Mouse (Mus musculus) embryonic facial prominence, embryonic 14.5 days (tissue): ENCODE results near the gene Sult2b1. TPM values are rescaled to one million over a fixed set of nuclear protein-coding genes. Genes with fewer than 3 reads are reported as not detected.

Experiments used
- ATAC-seq: fragments of 200-750 bp; cut with Nextera tagmentation; 2 replicates; pipeline ENCODE4 v1.8.0; 2017; ENCODE audit warnings: low read depth, moderate number of reproducible peaks, moderate TSS enrichment
- DNase-seq: peaks from one replicate; pipeline ENCODE4 v3.0.0-alpha.2; 2015; ENCODE audit warnings: low spot score
- H3K27ac ChIP-seq: fragments of 300-500 bp; sonication (generic); replicated peaks from 2 replicates; pipeline ENCODE4 v1.5.1; 2014; ENCODE audit warnings: low read depth, mild to moderate bottlenecking, low read length, moderate library complexity
- H3K27me3 ChIP-seq: fragments of 300-500 bp; sonication (generic); replicated peaks from 2 replicates; pipeline ENCODE4 v1.6.1; 2014; ENCODE audit warnings: low read length; ENCODE audit not compliant: control insufficient read depth, insufficient read depth
- H3K36me3 ChIP-seq: fragments of 300-500 bp; sonication (generic); 2 replicates; pipeline ENCODE4 v1.6.1; 2014; ENCODE audit warnings: low read length, mixed read lengths; ENCODE audit not compliant: control insufficient read depth, insufficient read depth
- H3K4me1 ChIP-seq: fragments of 300-500 bp; sonication (generic); 2 replicates; pipeline ENCODE4 v1.6.1; 2014; ENCODE audit warnings: antibody characterized with exemption, low read length; ENCODE audit not compliant: control insufficient read depth, insufficient read depth
- H3K4me2 ChIP-seq: fragments of 300-500 bp; sonication (generic); 2 replicates; pipeline ENCODE4 v1.6.1; 2014; ENCODE audit warnings: low read depth, mild to moderate bottlenecking, low read length, moderate library complexity, mixed read lengths
- H3K4me3 ChIP-seq: fragments of 300-500 bp; sonication (generic); 2 replicates; pipeline ENCODE4 v1.5.1; 2014; ENCODE audit warnings: low read depth, mild to moderate bottlenecking, low read length
- H3K9ac ChIP-seq: fragments of 300-500 bp; sonication (generic); 2 replicates; pipeline ENCODE4 v1.6.1; 2014; ENCODE audit warnings: low read depth, mild to moderate bottlenecking, low read length, moderate library complexity, mixed read lengths
- H3K9me3 ChIP-seq: fragments of 300-500 bp; sonication (generic); 2 replicates; pipeline ENCODE4 v1.6.1; 2016; ENCODE audit warnings: low read length; ENCODE audit not compliant: control insufficient read depth
- WGBS: fragments of 180-500 bp; shearing (Covaris S2); extraction: QIAGEN DNeasy Blood & Tissue Kit; methylation state at CpG from one replicate; pipeline ENCODE4 v1.1.7; 2014; 5-methylcytosine and 5-hydroxymethylcytosine counted together
- polyA plus RNA-seq: library from polyadenylated mRNA; unstranded; fragments of >200 nt; fragmentation: Nextera tagmentation; extraction: Ambion mirVana; gene quantifications from 2 replicates; pipeline ENCODE4 v1.2.1, GENCODE M21; 2014

The Sult2b1 gene
- polyA plus RNA-seq, 1 experiment from 2014 or later: 16.3 TPM

- no peak overlapping the region for H3K4me2 ChIP-seq
- ATAC-seq (no peak), DNase-seq (no peak)
- no peak overlapping the region for H3K9ac ChIP-seq
- H3K27ac ChIP-seq: no peak overlapping the region
- peaks cover 35% of the 10 kb centered on the region for H3K4me1 ChIP-seq
- no peak overlapping the region for H3K4me3 ChIP-seq
- 85% methylated on average over 16 of the region's 21 CpGs for WGBS
- H3K9me3 ChIP-seq: no peaks in the 10 kb centered on the region
- no peaks in the 10 kb centered on the region for H3K27me3 ChIP-seq
- H3K36me3 ChIP-seq: peaks cover 43% of the 10 kb centered on the region
Observed at GRCm38 (mm10) chr7:45712022-45712757, 72.3 kb downstream of the Sult2b1 start.

GRCm38 (mm10) chr7:45711316-45712021 is 73.0 kb downstream of the Sult2b1 start:
- Histone ChIP-seq H3K4me1 (peaks cover 35% of the 10 kb centered on the region), H3K27ac (no peak overlapping the region), H3K27me3 (no peaks in the 10 kb centered on the region), H3K36me3 (peaks cover 43% of the 10 kb centered on the region), H3K9me3 (no peaks in the 10 kb centered on the region), H3K4me3 (no peak overlapping the region), H3K4me2 (no peak overlapping the region), H3K9ac (no peak overlapping the region)
- DNase-seq (no peak), ATAC-seq (no peak)
- 92% methylated on average over 24 of the region's 24 CpGs for WGBS

GRCm38 (mm10) chr7:45710477-45711191 is 73.8 kb downstream of the Sult2b1 start:
- Histone ChIP-seq H3K9ac (no peak overlapping the region), H3K27me3 (no peaks in the 10 kb centered on the region), H3K27ac (no peak overlapping the region), H3K36me3 (peaks cover 43% of the 10 kb centered on the region), H3K4me2 (no peak overlapping the region), H3K9me3 (no peaks in the 10 kb centered on the region), H3K4me1 (peaks cover 30% of the 10 kb centered on the region), H3K4me3 (no peak overlapping the region)
- ATAC-seq (no peak), DNase-seq (no peak)
- WGBS: 89% methylated on average over 20 of the region's 20 CpGs

- WGBS: 76% methylated on average over 14 of the region's 14 CpGs
- no peak overlapping the region for H3K27ac ChIP-seq
Observed at GRCm38 (mm10) chr7:45709677-45710355, 74.7 kb downstream of the Sult2b1 start.

GRCm38 (mm10) chr7:45709036-45709435 is 75.4 kb downstream of the Sult2b1 start:
- Histone ChIP-seq H3K9ac (no peak overlapping the region), H3K4me1 (peaks cover 24% of the 10 kb centered on the region), H3K36me3 (peaks cover 43% of the 10 kb centered on the region), H3K4me3 (no peak overlapping the region), H3K27me3 (no peaks in the 10 kb centered on the region), H3K4me2 (no peak overlapping the region), H3K9me3 (no peaks in the 10 kb centered on the region), H3K27ac (no peak overlapping the region)
- WGBS: 56% methylated on average over 6 of the region's 6 CpGs
- ATAC-seq: no peak
- DNase-seq: peak; percentile 48

More at GRCm38 (mm10) chr7:45709677-45710355, 74.7 kb downstream of the Sult2b1 start:
- Histone ChIP-seq H3K4me3 (no peak overlapping the region), H3K4me1 (peaks cover 28% of the 10 kb centered on the region), H3K27me3 (no peaks in the 10 kb centered on the region), H3K36me3 (peaks cover 43% of the 10 kb centered on the region), H3K9ac (no peak overlapping the region), H3K9me3 (no peaks in the 10 kb centered on the region), H3K4me2 (no peak overlapping the region)
- no peak for ATAC-seq
- DNase-seq: no peak

GRCm38 (mm10) chr7:45708221-45708761 is 76.2 kb downstream of the Sult2b1 start:
- no peaks in the 10 kb centered on the region for H3K9me3 ChIP-seq
- peak overlapping the region; percentile 84 for H3K27ac ChIP-seq
- peak overlapping the region; percentile 93 for H3K4me2 ChIP-seq
- ATAC-seq: no peak
- DNase-seq: no peak
- WGBS: 36% methylated on average over 13 of the region's 13 CpGs
- H3K36me3 ChIP-seq: peaks cover 38% of the 10 kb centered on the region
- H3K4me3 ChIP-seq: peak overlapping the region; percentile 65
- peak overlapping the region; percentile 2; the same call in 1 of the 2 replicates for H3K9ac ChIP-seq
- H3K27me3 ChIP-seq: no peaks in the 10 kb centered on the region
- peaks cover 30% of the 10 kb centered on the region for H3K4me1 ChIP-seq

- H3K4me1 ChIP-seq: peaks cover 32% of the 10 kb centered on the region
- WGBS: under 1% methylated on average over 27 of the region's 27 CpGs
- H3K9ac ChIP-seq: peak overlapping the region; percentile 82; the same call in 1 of the 2 replicates
- no peaks in the 10 kb centered on the region for H3K9me3 ChIP-seq
- peak; percentile 12 for ATAC-seq
- no peaks in the 10 kb centered on the region for H3K27me3 ChIP-seq
- H3K4me3 ChIP-seq: peak overlapping the region; percentile 65
- peak; percentile 94 for DNase-seq
- H3K27ac ChIP-seq: peak overlapping the region; percentile 84
- peak overlapping the region; percentile 93 for H3K4me2 ChIP-seq
- peaks cover 30% of the 10 kb centered on the region for H3K36me3 ChIP-seq
Observed at GRCm38 (mm10) chr7:45707375-45707967, 77.0 kb downstream of the Sult2b1 start.
